Mouse (Mus musculus) E14TG2a.4 (cell line): ENCODE data around the gene Oasl1.

Experiments used
- CTCF ChIP-seq: conservative IDR thresholded peaks from 2 replicates; pipeline ENCODE4 v1.5.1; 2014; ENCODE audit warnings: low read length
- POU5F1 ChIP-seq: IDR thresholded peaks from 2 replicates; pipeline ENCODE4 v1.6.1; 2014; ENCODE audit warnings: low read length, borderline replicate concordance

DNA sequence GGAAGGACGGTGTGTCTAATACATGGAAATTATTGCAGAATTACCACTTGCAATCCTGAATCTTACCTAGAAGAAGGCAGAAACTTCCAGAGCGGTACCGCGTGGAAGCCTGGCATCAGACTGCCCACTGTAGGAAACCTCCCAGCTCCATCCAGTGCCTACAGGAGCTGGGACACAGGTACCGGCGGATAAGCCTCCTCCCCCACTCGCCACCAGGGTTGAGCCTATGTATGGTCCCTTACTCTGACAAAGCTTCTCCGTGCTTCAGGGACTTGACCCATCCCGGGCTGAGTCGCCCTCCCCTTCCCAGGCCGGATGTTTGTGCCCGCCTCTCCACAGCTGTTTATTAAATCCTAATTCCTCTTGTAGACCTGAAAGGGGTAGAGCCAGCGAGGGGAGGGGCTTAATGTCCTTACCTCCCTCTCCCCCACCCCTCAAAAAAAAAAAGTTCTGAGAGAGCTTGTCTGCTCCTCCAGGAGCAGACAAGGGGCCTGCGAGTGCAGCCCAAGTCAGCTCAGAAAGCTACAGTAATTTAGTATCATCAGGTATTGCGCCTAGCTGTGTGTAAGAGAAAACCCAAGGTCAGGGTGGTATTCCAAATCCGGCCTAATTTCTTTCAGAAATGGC, 57.2 kb downstream of the Oasl1 start:
- TF ChIP-seq CTCF: no peak
- no peak for TF ChIP-seq POU5F1
